Mouse (Mus musculus): Measurements from ENCODE around the gene Ech1. TPM values are rescaled to one million over a fixed set of nuclear protein-coding genes. Genes with fewer than 3 reads are reported as not detected.

Gene Ech1
- total RNA-seq, 1 experiment from 2014 or later: 45.0 TPM

GRCm38 (mm10) chr7:28879606-28880005 is 54.6 kb downstream of the Ech1 start:
- ATAC-seq (ENCODE audit: extremely low read depth, insufficient number of reproducible peaks, low FRiP score, poor library complexity, severe bottlenecking): no peak

- no peak for ATAC-seq (ENCODE audit: extremely low read depth, insufficient number of reproducible peaks, low FRiP score, poor library complexity, severe bottlenecking)
These were observed 55.5 kb downstream of the Ech1 start for GRCm38 (mm10) chr7:28880554-28880953.

GRCm38 (mm10) chr7:28881199-28881598 is 56.2 kb downstream of the Ech1 start, which contains the start of gene Capn12:
Capn12 (plus strand) TSS chr7:28881422.
- no peak for ATAC-seq (ENCODE audit: extremely low read depth, insufficient number of reproducible peaks, low FRiP score, poor library complexity, severe bottlenecking)

Other genes with a start within 250 kb of the Ech1 start
- gene Samd4b, start 227.1 kb upstream of the Ech1 start, total RNA-seq (2017): 15.2 and 16.8 TPM in 2 replicates
- gene Pak4, start 227.0 kb upstream of the Ech1 start, total RNA-seq (2017): 6.6 and 8.8 TPM in 2 replicates
- not detected in 2 replicates for gene Acp7, start 193.9 kb upstream of the Ech1 start, total RNA-seq (2017)
- not detected in 2 replicates for gene Fbxo27, start 132.4 kb upstream of the Ech1 start, total RNA-seq (2017)
- gene Fbxo17, start 108.4 kb upstream of the Ech1 start, total RNA-seq (2017): 0.61 and 0.81 TPM in 2 replicates
- gene Mrps12, start 83.4 kb upstream of the Ech1 start, total RNA-seq (2017): 18.0 and 19.4 TPM in 2 replicates
- gene Sars2, start 83.2 kb upstream of the Ech1 start, total RNA-seq (2017): 5.9 and 6.1 TPM in 2 replicates
- not detected in 2 replicates for gene Ccer2, start 69.0 kb upstream of the Ech1 start, total RNA-seq (2017)
- 39.3 and 45.8 TPM in 2 replicates for gene Sirt2, start 58.5 kb upstream of the Ech1 start, total RNA-seq (2017)
- 23.5 and 24.3 TPM in 2 replicates for gene Nfkbib, start 57.7 kb upstream of the Ech1 start, total RNA-seq (2017)
- gene Rinl, start 36.2 kb upstream of the Ech1 start, total RNA-seq (2017): 95.7 and 108 TPM in 2 replicates
- 300 and 326 TPM in 2 replicates for gene Hnrnpl, start 16.7 kb upstream of the Ech1 start, total RNA-seq (2017)
- 25.1 and 34.3 TPM in 2 replicates for gene Lgals4, start 8.6 kb downstream of the Ech1 start, total RNA-seq (2017)
- gene Lgals7, start 38.6 kb downstream of the Ech1 start, total RNA-seq (2017): not detected in 2 replicates
- 0.25 TPM in 1 of 2 replicates, not detected in the other for gene Capn12, start 56.2 kb downstream of the Ech1 start, total RNA-seq (2017)
- 29.7 and 36.4 TPM in 2 replicates for gene Actn4, start 137.1 kb downstream of the Ech1 start, total RNA-seq (2017)
- gene Eif3k, start 156.6 kb downstream of the Ech1 start, total RNA-seq (2017): 191 and 195 TPM in 2 replicates
- gene Map4k1, start 156.8 kb downstream of the Ech1 start, total RNA-seq (2017): 132 and 154 TPM in 2 replicates

Data from neutrophil, adult 5-6 weeks (primary cell).